Mouse (Mus musculus): ENCODE measurements at regions not wholly inside any gene's neighbourhood (a gene's known extent, or its start where the extent isn't known, plus 50 kb on each side); places are given as distances from the start of the nearest gene placed in this dataset.

GRCm38 (mm10) chr7:71289702-71290101 lies 61.6 kb downstream of the Gm10295 start:
- WGBS: 84% methylated on average over 4 of the region's 4 CpGs
- H3K4me1 ChIP-seq: peaks cover 11% of the 10 kb centered on the region; the same call in 1 of the 2 replicates
- H3K27me3 ChIP-seq (ENCODE audit: low read depth, poor library complexity, severe bottlenecking): 0 out of 2 replicates have a peak, but pooled peaks cover 4% of the 10 kb centered on the region
- no peaks in the 10 kb centered on the region for H3K9me3 ChIP-seq (replicated peaks)
- no peak overlapping the region for H3K27ac ChIP-seq
- H3K36me3 ChIP-seq: no peaks in the 10 kb centered on the region
- DNase-seq (ENCODE audit: low spot score): no peak
- H3K4me3 ChIP-seq: no peak overlapping the region

DNA sequence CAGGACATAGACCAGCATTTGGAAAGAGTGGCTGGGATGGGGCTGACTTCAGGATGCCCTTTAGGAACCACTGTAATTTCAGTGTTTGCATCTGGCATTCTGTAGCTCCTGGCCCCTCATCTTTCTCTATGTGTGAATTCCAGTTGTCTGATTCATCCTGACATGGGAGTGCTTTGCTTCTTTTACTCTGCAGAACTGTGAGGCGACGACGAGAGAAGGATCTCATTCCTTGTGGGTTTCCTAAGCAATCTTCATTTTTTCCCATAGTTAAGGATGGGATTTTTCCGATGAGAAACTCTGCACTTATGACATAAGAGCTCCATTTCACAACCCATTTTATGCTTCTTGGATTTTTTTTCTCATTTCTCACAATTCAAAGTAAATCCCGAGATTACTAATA lies 62.0 kb downstream of the Gm10295 start:
- 84% methylated on average over 5 of the region's 5 CpGs for WGBS
- 0 out of 2 replicates have a peak, but pooled peaks cover 4% of the 10 kb centered on the region for H3K27me3 ChIP-seq (ENCODE audit: low read depth, poor library complexity, severe bottlenecking)

GRCm38 (mm10) chr7:71287441-71287840 lies 63.8 kb downstream of the Gm10295 start:
- whole genome bisulfite sequencing: 93% methylated on average over 7 of the region's 7 CpGs
- Histone ChIP-seq H3K9me3 (replicated peaks) (no peaks in the 10 kb centered on the region), H3K27ac (no peak overlapping the region), H3K4me3 (no peak overlapping the region), H3K4me1 (peaks cover 11% of the 10 kb centered on the region; the same call in 1 of the 2 replicates), H3K36me3 (no peaks in the 10 kb centered on the region), H3K27me3 (ENCODE audit: low read depth, poor library complexity, severe bottlenecking) (0 out of 2 replicates have a peak, but pooled peaks cover 4% of the 10 kb centered on the region)
- DNase-seq (ENCODE audit: low spot score): no peak

More for the DNA sequence above, 62.0 kb downstream of the Gm10295 start:
- Histone ChIP-seq H3K9me3 (replicated peaks) (no peaks in the 10 kb centered on the region), H3K27ac (no peak overlapping the region), H3K36me3 (no peaks in the 10 kb centered on the region), H3K4me3 (no peak overlapping the region), H3K4me1 (peaks cover 11% of the 10 kb centered on the region; the same call in 1 of the 2 replicates)
- no peak for DNase-seq (ENCODE audit: low spot score)

GRCm38 (mm10) chr7:71284246-71284645 lies 67.0 kb downstream of the Gm10295 start:
- Histone ChIP-seq H3K36me3 (no peaks in the 10 kb centered on the region), H3K4me3 (no peak overlapping the region), H3K4me1 (peaks cover 11% of the 10 kb centered on the region; the same call in 1 of the 2 replicates), H3K27ac (no peak overlapping the region), H3K27me3 (ENCODE audit: low read depth, poor library complexity, severe bottlenecking) (0 out of 2 replicates have a peak, but pooled peaks cover 4% of the 10 kb centered on the region), H3K9me3 (replicated peaks) (no peaks in the 10 kb centered on the region)
- no peak for DNase-seq (ENCODE audit: low spot score)

- Histone ChIP-seq H3K27ac (no peak overlapping the region), H3K36me3 (no peaks in the 10 kb centered on the region), H3K27me3 (ENCODE audit: low read depth, poor library complexity, severe bottlenecking) (0 out of 2 replicates have a peak, but pooled peaks cover 4% of the 10 kb centered on the region), H3K4me3 (no peak overlapping the region), H3K4me1 (peaks cover 7% of the 10 kb centered on the region; the same call in 1 of the 2 replicates), H3K9me3 (replicated peaks) (no peaks in the 10 kb centered on the region)
- DNase-seq (ENCODE audit: low spot score): no peak
- WGBS: 89% methylated on average over 3 of the region's 3 CpGs
Observed at GRCm38 (mm10) chr7:71283419-71283818, 67.9 kb downstream of the Gm10295 start.

GRCm38 (mm10) chr7:71266101-71266500 lies 85.2 kb downstream of the Gm10295 start:
- H3K36me3 ChIP-seq: no peaks in the 10 kb centered on the region
- no peak overlapping the region for H3K4me3 ChIP-seq
- no peak for DNase-seq (ENCODE audit: low spot score)
- H3K27ac ChIP-seq: no peak overlapping the region
- H3K9me3 ChIP-seq (replicated peaks): no peaks in the 10 kb centered on the region
- no peaks in the 10 kb centered on the region for H3K4me1 ChIP-seq
- H3K27me3 ChIP-seq (ENCODE audit: low read depth, poor library complexity, severe bottlenecking): no peaks in the 10 kb centered on the region
- 93% methylated on average over 8 of the region's 8 CpGs for WGBS

- H3K4me3 ChIP-seq: no peak overlapping the region
- WGBS: 85% methylated on average over 1 of the region's 1 CpGs
Observed at GRCm38 (mm10) chr7:71264115-71264514, 87.2 kb downstream of the Gm10295 start.

GRCm38 (mm10) chr7:71249669-71250068 lies 101.6 kb downstream of the Gm10295 start:
- Histone ChIP-seq H3K27me3 (ENCODE audit: low read depth, poor library complexity, severe bottlenecking) (no peaks in the 10 kb centered on the region), H3K9me3 (replicated peaks) (no peaks in the 10 kb centered on the region), H3K27ac (no peak overlapping the region), H3K4me1 (no peaks in the 10 kb centered on the region), H3K36me3 (no peaks in the 10 kb centered on the region), H3K4me3 (no peak overlapping the region)
- 55% methylated on average over 2 of the region's 2 CpGs for WGBS
- DNase-seq (ENCODE audit: low spot score): no peak

More at GRCm38 (mm10) chr7:71264115-71264514, 87.2 kb downstream of the Gm10295 start:
- H3K36me3 ChIP-seq: no peaks in the 10 kb centered on the region
- H3K4me1 ChIP-seq: no peaks in the 10 kb centered on the region
- no peak overlapping the region for H3K27ac ChIP-seq
- no peak for DNase-seq (ENCODE audit: low spot score)
- no peaks in the 10 kb centered on the region for H3K9me3 ChIP-seq (replicated peaks)
- no peaks in the 10 kb centered on the region for H3K27me3 ChIP-seq (ENCODE audit: low read depth, poor library complexity, severe bottlenecking)

GRCm38 (mm10) chr7:71249216-71249615 lies 102.1 kb downstream of the Gm10295 start:
- H3K4me3 ChIP-seq: no peak overlapping the region
- H3K9me3 ChIP-seq (replicated peaks): no peaks in the 10 kb centered on the region
- WGBS: 59% methylated on average over 5 of the region's 5 CpGs
- no peak for DNase-seq (ENCODE audit: low spot score)
- H3K27ac ChIP-seq: no peak overlapping the region
- H3K27me3 ChIP-seq (ENCODE audit: low read depth, poor library complexity, severe bottlenecking): no peaks in the 10 kb centered on the region
- no peaks in the 10 kb centered on the region for H3K4me1 ChIP-seq
- no peaks in the 10 kb centered on the region for H3K36me3 ChIP-seq

- no peaks in the 10 kb centered on the region for H3K4me1 ChIP-seq
- 82% methylated on average over 5 of the region's 5 CpGs for WGBS
- no peaks in the 10 kb centered on the region for H3K9me3 ChIP-seq (replicated peaks)
- DNase-seq (ENCODE audit: low spot score): no peak
- H3K27me3 ChIP-seq (ENCODE audit: low read depth, poor library complexity, severe bottlenecking): no peaks in the 10 kb centered on the region
- no peaks in the 10 kb centered on the region for H3K36me3 ChIP-seq
- no peak overlapping the region for H3K27ac ChIP-seq
- no peak overlapping the region for H3K4me3 ChIP-seq
Observed at GRCm38 (mm10) chr7:71247922-71248321, 103.4 kb downstream of the Gm10295 start.

- DNase-seq (ENCODE audit: low spot score): no peak
- WGBS: 79% methylated on average over 2 of the region's 2 CpGs
- H3K27me3 ChIP-seq (ENCODE audit: low read depth, poor library complexity, severe bottlenecking): no peaks in the 10 kb centered on the region
- no peak overlapping the region for H3K4me3 ChIP-seq
- H3K27ac ChIP-seq: no peak overlapping the region
- H3K9me3 ChIP-seq (replicated peaks): no peaks in the 10 kb centered on the region
- no peaks in the 10 kb centered on the region for H3K36me3 ChIP-seq
- no peaks in the 10 kb centered on the region for H3K4me1 ChIP-seq
Observed at GRCm38 (mm10) chr7:71242379-71242911, 108.8 kb downstream of the Gm10295 start.

DNA sequence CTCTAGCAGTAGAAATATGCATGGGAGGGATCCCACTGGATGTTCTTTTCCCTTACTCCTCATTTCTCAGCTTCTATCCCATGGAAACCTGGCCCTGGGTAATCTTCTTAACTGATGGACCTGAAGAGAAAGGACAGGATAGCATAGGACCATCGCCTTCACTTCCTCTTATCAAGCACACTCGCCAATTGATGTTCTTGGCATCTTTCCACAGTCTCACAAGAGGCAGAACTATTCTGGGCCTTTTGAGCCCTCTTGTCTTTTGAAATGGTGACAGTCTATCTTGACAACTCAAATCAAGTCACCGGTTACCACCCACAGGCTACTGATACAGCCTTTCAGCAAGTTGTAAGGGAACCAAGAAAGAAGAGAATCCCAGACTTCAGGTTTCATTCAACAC lies 112.1 kb downstream of the Gm10295 start:
- Histone ChIP-seq H3K4me3 (no peak overlapping the region), H3K4me1 (peaks cover 24% of the 10 kb centered on the region), H3K36me3 (no peaks in the 10 kb centered on the region), H3K9me3 (replicated peaks) (no peaks in the 10 kb centered on the region), H3K27ac (no peak overlapping the region), H3K27me3 (ENCODE audit: low read depth, poor library complexity, severe bottlenecking) (no peaks in the 10 kb centered on the region)
- 95% methylated on average over 3 of the region's 3 CpGs for WGBS
- DNase-seq (ENCODE audit: low spot score): no peak

DNA sequence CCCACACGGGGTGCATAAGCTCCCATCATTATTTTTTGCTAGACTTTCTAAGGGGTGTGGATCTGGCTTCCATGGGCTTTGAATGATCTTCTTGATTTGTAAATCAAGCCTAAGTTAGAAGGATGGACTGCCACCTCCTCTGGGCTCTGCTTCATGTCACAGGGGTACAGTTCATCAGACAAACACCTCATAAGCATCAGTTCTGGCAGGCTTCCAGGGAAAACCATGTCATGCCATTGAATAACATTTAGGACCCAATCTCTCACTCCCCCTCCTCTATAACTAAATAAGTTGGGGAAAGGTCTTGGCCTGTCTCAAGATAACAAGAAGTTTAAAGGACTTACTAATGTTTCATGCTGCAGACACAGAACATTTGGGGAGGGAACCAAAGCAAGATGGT lies 115.0 kb downstream of the Gm10295 start:
- DNase-seq (ENCODE audit: low spot score): no peak
- Histone ChIP-seq H3K27ac (no peak overlapping the region), H3K4me1 (peaks cover 43% of the 10 kb centered on the region), H3K4me3 (no peak overlapping the region), H3K27me3 (ENCODE audit: low read depth, poor library complexity, severe bottlenecking) (no peaks in the 10 kb centered on the region), H3K9me3 (replicated peaks) (no peaks in the 10 kb centered on the region), H3K36me3 (no peaks in the 10 kb centered on the region)
- WGBS: 56% methylated on average over 1 of the region's 1 CpGs
